Mouse (Mus musculus): ENCODE data around the gene Il17a.
"Not testable (repeated sequence)": the region's sequence is repeated elsewhere in the genome, so short reads cannot be mapped to it uniquely, and the experiment has no call there.

Il17a gene

DNA sequence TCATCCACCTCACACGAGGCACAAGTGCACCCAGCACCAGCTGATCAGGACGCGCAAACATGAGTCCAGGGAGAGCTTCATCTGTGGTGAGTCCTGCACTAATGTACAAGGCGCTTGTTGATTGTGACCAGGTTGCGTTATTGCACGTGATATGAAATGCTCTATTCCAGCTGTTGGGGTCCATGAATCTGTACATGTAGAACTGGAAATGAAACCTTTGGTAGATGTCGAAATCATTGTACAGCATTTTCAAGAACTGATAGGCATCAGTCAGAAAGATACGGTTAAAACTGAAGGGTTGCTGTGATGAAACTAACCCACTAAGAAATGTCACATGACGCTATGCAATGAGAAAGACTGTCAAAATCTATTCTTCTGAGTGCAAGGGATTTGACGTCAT, at the start of gene Il17a:
Gene Il17a (plus strand): TSS at position 3 of the 400 bp plus-strand sequence.
- DNase-seq: no peak

DNA sequence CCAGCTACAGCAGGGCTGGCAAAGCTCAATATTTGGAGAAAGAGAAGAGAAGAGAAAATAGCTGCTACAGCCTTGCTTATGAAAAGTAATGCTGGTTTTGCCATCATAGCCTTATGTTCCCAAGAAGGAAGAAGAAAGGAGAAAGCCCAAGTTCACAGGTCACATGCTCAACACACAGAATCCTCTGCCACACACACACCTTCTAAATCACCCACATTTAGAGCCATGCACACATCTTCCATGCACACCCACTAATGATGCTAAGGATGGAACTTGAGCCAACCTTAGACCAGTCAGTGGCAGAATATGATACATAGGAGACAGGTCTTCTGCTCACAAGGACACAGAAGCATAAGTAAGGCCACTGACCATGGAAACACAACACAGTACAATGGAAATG, 47.9 kb upstream of the Il17a start:
- no peak for DNase-seq

GRCm38 (mm10) chr1:20683386-20683785, 47.3 kb upstream of the Il17a start:
- no peak for DNase-seq

- no peak for DNase-seq
Observed at GRCm38 (mm10) chr1:20683853-20684252, 46.9 kb upstream of the Il17a start.

DNA sequence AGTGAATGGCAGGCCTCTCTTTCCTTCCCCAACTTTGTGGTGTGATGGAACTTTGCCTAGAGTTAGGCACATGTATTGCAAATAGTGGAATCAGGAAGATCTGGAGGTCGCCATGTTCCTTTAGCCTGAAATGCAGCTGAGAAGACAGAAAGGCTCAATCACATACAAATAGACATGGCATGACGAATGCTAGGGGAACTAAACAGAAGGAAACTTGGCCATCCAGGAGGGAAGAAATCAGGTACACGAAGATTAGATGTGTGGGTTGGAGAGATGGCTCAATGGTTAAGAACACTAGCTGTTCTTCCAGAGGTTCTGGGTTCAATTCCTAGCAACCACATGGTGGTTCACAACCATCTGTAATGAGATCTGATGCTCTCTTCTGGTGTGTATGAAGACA, 46.3 kb upstream of the Il17a start:
- no peak for DNase-seq

DNA sequence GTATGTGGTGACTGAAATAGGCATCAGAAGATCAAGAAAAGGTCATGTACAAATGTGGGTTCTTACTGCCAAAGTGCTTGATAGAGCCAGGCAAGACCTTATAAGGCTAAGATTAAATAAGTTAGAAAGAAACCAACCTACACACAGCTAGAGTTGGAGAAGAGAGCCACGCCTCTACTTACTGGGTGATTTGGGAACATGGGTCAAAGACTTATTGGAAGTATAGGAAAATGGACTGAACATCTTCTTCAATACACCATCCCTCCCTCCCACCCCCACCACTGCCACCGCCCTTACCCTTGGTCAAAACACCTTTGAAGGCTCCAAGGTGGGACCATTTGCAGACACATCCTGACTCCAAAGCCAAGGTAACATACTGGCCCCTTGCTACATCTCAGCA, 45.3 kb upstream of the Il17a start:
- DNase-seq: no peak

GRCm38 (mm10) chr1:20685907-20686306, 44.8 kb upstream of the Il17a start:
- DNase-seq: no peak

- no peak for DNase-seq
Observed at GRCm38 (mm10) chr1:20691336-20691735, 39.4 kb upstream of the Il17a start.

DNA sequence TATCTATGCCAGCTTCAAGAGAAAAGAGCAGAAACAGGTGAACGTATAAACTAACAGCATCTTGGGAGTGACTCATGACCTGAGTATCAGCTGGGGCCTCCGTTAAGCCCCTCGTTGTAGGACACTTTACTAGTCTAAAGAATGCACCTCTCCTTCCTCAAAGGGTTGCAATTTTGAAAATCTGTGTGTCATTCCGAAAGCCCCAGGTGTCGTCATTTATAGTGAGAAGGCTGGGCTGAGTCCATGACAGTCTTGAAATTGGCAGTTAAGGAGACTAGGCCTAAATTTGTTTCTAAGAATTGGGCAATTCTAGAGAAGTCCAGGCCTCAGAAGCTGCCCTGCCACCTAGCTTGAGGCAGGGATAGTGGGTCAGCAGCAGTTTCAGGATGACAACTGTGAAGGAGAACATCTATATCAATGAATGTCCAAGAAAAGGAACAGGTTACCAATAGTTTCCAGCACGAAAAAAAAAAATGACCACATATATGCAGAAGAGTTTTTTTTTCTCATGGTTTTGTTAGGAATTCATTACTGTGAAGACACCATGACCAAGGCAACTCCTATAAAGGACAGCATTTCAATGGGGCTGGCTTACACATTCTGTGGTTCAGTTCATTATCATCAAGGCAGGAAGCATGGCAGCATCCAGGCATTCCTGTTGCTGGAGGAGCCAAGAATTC, 36.9 kb upstream of the Il17a start:
- DNase-seq: no peak

DNA sequence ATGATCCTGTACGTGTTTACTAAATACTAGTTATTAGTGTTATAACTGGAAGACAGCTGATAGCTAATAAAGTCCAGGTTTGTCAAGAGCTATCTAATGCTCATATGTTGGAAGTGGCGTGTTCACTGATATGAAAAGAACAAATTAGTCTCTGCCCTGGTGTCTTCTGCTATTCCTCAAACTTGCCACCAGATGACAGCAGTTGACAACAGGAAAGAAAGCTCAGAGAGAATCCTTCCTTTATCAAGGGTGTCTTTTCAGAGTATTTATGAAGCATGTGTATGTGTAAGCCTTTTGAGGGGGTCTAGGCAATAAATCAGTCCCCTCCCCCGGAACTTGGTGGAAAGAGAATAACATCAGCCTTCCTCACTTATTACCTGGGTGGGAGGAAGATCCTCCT, 30.7 kb upstream of the Il17a start:
- no peak for DNase-seq

- DNase-seq: no peak
Observed at GRCm38 (mm10) chr1:20736572-20736971, 5.9 kb downstream of the Il17a start.

- DNase-seq: no peak
Observed at GRCm38 (mm10) chr1:20738483-20738882, 7.8 kb downstream of the Il17a start.

DNA sequence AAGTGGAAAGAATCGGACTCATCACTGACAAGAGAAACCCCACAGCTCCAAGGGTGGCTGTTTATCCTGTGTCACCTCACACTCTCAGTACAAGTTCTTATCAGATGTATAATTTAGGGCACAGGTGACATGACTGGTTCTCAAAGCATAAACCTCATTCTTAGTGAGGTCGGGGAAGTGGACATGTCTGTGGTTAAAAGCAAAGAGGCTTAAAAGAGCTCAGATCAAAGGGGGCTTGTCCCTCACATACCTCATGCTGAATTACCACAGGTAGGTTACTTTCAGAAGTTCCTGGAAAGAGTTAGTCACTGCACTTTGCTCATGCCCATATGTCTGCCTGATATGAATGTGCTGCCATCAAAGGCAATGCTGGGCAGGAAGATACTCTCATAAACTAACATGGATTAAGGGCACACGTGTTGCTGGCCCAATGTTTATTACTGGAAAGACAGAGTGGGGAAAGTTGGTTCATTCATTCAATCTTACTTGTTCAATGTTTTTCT, 9.8 kb downstream of the Il17a start:
- no peak for DNase-seq

GRCm38 (mm10) chr1:20754439-20754838, 23.7 kb downstream of the Il17a start:
- no peak for DNase-seq

- no peak for DNase-seq
Observed at GRCm38 (mm10) chr1:20757586-20757985, 26.9 kb downstream of the Il17a start.

DNA sequence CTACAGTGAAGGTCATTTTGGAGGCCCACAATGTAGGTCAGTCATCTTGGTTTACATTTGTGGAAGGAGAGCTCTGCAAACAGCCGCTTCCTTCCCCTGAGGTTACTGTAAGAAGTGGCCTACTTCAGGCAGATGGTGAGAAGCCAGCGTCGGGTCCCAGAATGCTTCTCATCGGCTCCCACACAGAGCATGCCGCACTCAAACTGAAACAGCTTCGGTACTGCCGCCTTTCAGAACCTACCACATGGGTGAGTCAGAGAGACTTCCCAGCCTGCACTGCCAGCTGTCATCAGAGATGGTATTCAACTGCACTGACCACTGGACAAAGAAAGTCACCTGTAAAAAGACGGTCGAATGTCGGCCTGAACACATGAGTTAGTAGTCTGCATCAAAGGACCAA, 29.1 kb downstream of the Il17a start:
- DNase-seq: no peak

DNA sequence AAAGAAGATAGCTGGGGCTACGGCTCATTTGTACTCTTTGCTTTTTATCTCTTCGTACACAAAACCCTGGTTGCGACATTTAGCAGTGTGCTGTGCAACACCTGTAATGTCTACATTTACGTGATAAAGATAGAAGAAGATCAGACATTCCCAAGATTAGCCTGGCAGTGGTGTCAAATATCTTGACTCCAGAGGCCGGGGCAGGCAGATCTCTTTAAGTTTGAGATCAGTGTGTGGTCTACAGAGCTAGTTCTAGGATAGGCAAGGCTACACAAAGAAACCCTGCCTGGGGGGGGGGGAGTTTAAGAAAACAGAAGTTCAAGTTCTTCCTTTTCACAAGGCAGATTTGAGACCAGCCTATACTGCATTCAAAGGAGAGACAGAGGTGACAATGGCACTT, 29.6 kb downstream of the Il17a start:
- no peak for DNase-seq

- DNase-seq: no peak
Observed at GRCm38 (mm10) chr1:20761411-20761810, 30.7 kb downstream of the Il17a start.

- DNase-seq: no peak
Observed at GRCm38 (mm10) chr1:20766526-20766925, 35.8 kb downstream of the Il17a start.

DNA sequence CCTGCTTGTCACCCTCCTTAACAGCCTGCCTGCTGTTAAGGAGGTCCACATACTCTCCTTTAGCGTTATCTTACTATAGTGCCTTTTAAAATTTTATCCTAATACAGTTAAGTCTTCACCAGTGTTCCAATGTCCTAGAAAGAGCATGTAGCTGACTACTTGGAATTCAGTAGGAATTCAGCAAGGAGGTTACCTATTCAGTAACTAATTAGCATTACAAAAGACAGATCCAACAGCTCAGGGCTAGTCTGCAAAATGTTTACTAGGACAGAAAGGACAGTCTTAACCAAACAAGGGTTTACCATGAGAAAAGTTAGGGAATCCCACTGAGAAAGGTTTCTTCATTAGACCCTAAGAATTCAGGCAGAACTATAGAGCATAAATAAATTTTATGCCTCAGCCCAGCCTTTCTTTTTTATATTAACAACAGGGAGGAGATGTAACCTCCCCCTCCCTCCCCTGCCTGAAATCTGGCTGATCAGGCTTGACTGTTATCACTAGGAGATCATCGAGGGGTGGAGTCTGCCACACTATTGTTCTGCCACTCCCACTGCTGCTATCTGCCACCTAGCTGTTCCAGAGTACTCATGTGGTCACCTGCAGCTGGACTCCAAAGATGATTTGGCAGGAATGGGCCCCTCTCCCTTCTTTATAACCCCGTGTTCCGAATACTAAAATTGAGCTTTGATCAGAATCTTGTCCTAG, 43.5 kb downstream of the Il17a start:
- not testable (repeated sequence) for DNase-seq

- DNase-seq: no peak
Observed at GRCm38 (mm10) chr1:20778366-20778765, 47.7 kb downstream of the Il17a start.
